Mouse (Mus musculus) CH12.LX (cell line): ENCODE data around the gene Gpbar1. TPM values are rescaled to one million over a fixed set of nuclear protein-coding genes. Genes with fewer than 3 reads are reported as not detected.

ENCODE experiments used
- DNase-seq: peaks from one replicate; pipeline ENCODE4 v3.0.0-alpha.2; 2013; ENCODE audit errors: extremely low read depth
- H3K27ac ChIP-seq: 2 replicates; pipeline ENCODE4 v1.5.1; 2012; ENCODE audit warnings: low read depth, mild to moderate bottlenecking, control low read depth, moderate library complexity; ENCODE audit not compliant: insufficient read depth
- H3K27me3 ChIP-seq: replicated peaks from 2 replicates; pipeline ENCODE3; 2012; ENCODE audit warnings: inconsistent platforms
- H3K36me3 ChIP-seq, 2 experiments: replicated peaks in 1 of 2; 2 replicates each; pipeline versions ENCODE3 to v1.6.1; 2012; ENCODE audit warnings: inconsistent platforms in 1 of 2, low read length in 1 of 2, mild to moderate bottlenecking in 1 of 2, mixed read lengths in 1 of 2, moderate library complexity in 1 of 2; ENCODE audit not compliant: control insufficient read depth in 1 of 2, insufficient read depth in 1 of 2
- H3K4me1 ChIP-seq, 2 experiments: 2 replicates each; pipeline ENCODE4 v1.6.1; 2012; ENCODE audit warnings: inconsistent platforms in 1 of 2, moderate library complexity in 1 of 2; ENCODE audit not compliant: insufficient read depth in 2 of 2, control insufficient read depth in 1 of 2
- H3K4me2 ChIP-seq: 2 replicates; pipeline ENCODE4 v1.6.1; 2012; ENCODE audit warnings: low read depth, mild to moderate bottlenecking, control low read depth; ENCODE audit not compliant: poor library complexity, insufficient read depth, severe bottlenecking
- H3K4me3 ChIP-seq, 3 experiments: fragments of 150-350 bp in 1 of 3; sonication (generic) in 1 of 3; replicated peaks in 1 of 3; 2 replicates each; pipeline versions ENCODE3 to v1.5.1; 2011 to 2012; ENCODE audit warnings: low read depth in 2 of 3, low read length in 2 of 3, mild to moderate bottlenecking in 2 of 3, moderate library complexity in 2 of 3, control low read depth in 1 of 3, improper control_type of control experiment in 1 of 3, inconsistent platforms in 1 of 3, mixed read lengths in 1 of 3; ENCODE audit not compliant: poor library complexity in 1 of 3
- H3K79me2 ChIP-seq: replicated peaks from 2 replicates; pipeline ENCODE4 v1.6.1; 2012; ENCODE audit warnings: mild to moderate bottlenecking, moderate library complexity; ENCODE audit not compliant: control insufficient read depth, poor library complexity, insufficient read depth, severe bottlenecking; ENCODE audit errors: extremely low read depth
- H3K9ac ChIP-seq: 2 replicates; pipeline ENCODE4 v1.6.1; 2012; ENCODE audit warnings: low read depth, mild to moderate bottlenecking, control low read depth, moderate library complexity; ENCODE audit not compliant: insufficient read depth
- H3K9me3 ChIP-seq: replicated peaks from 2 replicates; pipeline ENCODE3; 2012; ENCODE audit warnings: low read length, inconsistent platforms, mixed read lengths
- BHLHE40 ChIP-seq: IDR thresholded peaks from 2 replicates; pipeline ENCODE4 v1.6.1; 2011; ENCODE audit warnings: mild to moderate bottlenecking, low read depth, low read length, improper control_type of control experiment
- CHD2 ChIP-seq: IDR thresholded peaks from 2 replicates; pipeline ENCODE4 v1.6.1; 2011; ENCODE audit warnings: low read length, improper control_type of control experiment
- CTCF ChIP-seq, 2 experiments: IDR thresholded peaks in 1 of 2; conservative IDR thresholded peaks in 1 of 2; 2 replicates each; pipeline ENCODE4 v1.5.1; 2011 to 2012; ENCODE audit warnings: low read depth in 2 of 2, low read length in 2 of 2, improper control_type of control experiment in 1 of 2, inconsistent platforms in 1 of 2, mild to moderate bottlenecking in 1 of 2, moderate library complexity in 1 of 2
- E2F4 ChIP-seq: IDR thresholded peaks from 2 replicates; pipeline ENCODE4 v1.6.1; 2011; ENCODE audit warnings: low read depth, low read length, improper control_type of control experiment; ENCODE audit not compliant: insufficient replicate concordance
- ETS1 ChIP-seq: conservative IDR thresholded peaks from 2 replicates; pipeline ENCODE4 v1.6.1; 2012; ENCODE audit warnings: low read depth, mild to moderate bottlenecking, inconsistent platforms, low read length, improper control_type of control experiment, moderate library complexity
- GABPA ChIP-seq: IDR thresholded peaks from 2 replicates; pipeline ENCODE4 v1.6.1; 2012; ENCODE audit warnings: low read depth, low read length, improper control_type of control experiment, inconsistent platforms; ENCODE audit not compliant: insufficient replicate concordance
- HCFC1 ChIP-seq: IDR thresholded peaks from 2 replicates; pipeline ENCODE4 v1.6.1; 2012; ENCODE audit warnings: low read depth, mild to moderate bottlenecking, inconsistent platforms, low read length, improper control_type of control experiment
- IRF4 ChIP-seq: IDR thresholded peaks from 2 replicates; pipeline ENCODE4 v1.6.1; 2014; ENCODE audit warnings: low read depth, mild to moderate bottlenecking, inconsistent platforms, low read length, improper control_type of control experiment
- JUND ChIP-seq: conservative IDR thresholded peaks from 2 replicates; pipeline ENCODE4 v1.6.1; 2011; ENCODE audit warnings: low read depth, low read length, improper control_type of control experiment
- KAT2A ChIP-seq: IDR thresholded peaks from 2 replicates; pipeline ENCODE4 v1.6.1; 2012; ENCODE audit warnings: low read length, improper control_type of control experiment, inconsistent platforms; ENCODE audit not compliant: insufficient replicate concordance
- MAFK ChIP-seq: IDR thresholded peaks from 2 replicates; pipeline ENCODE4 v1.6.1; 2011; ENCODE audit warnings: low read length, improper control_type of control experiment; ENCODE audit not compliant: insufficient replicate concordance
- MAZ ChIP-seq: IDR thresholded peaks from 2 replicates; pipeline ENCODE4 v1.6.1; 2012; ENCODE audit warnings: low read depth, mild to moderate bottlenecking, inconsistent platforms, low read length, improper control_type of control experiment, moderate library complexity
- NELFE ChIP-seq: IDR thresholded peaks from 2 replicates; pipeline ENCODE4 v1.6.1; 2011; ENCODE audit warnings: low read depth, low read length, improper control_type of control experiment
- NRF1 ChIP-seq: IDR thresholded peaks from 2 replicates; pipeline ENCODE4 v1.6.1; 2014; ENCODE audit warnings: low read depth, mild to moderate bottlenecking, inconsistent platforms, low read length, improper control_type of control experiment, moderate library complexity
- PAX5 ChIP-seq: IDR thresholded peaks from 2 replicates; pipeline ENCODE4 v1.6.1; 2012; ENCODE audit warnings: low read length, inconsistent platforms, mixed read lengths
- POLR2A ChIP-seq: IDR thresholded peaks from 2 replicates; pipeline ENCODE4 v1.6.1; 2011; ENCODE audit warnings: low read depth, mild to moderate bottlenecking, improper control_type of control experiment, low read length
- POLR2AphosphoS2 ChIP-seq: IDR thresholded peaks from 2 replicates; pipeline ENCODE4 v1.6.1; 2011; ENCODE audit warnings: low read depth, low read length, improper control_type of control experiment
- RCOR1 ChIP-seq: conservative IDR thresholded peaks from 2 replicates; pipeline ENCODE4 v1.6.1; 2012; ENCODE audit warnings: low read depth, mild to moderate bottlenecking, inconsistent platforms, low read length, improper control_type of control experiment
- SIN3A ChIP-seq: IDR thresholded peaks from 2 replicates; pipeline ENCODE4 v1.6.1; 2012; ENCODE audit warnings: low read length, improper control_type of control experiment, inconsistent platforms
- SMC3 ChIP-seq: IDR thresholded peaks from 2 replicates; pipeline ENCODE4 v1.6.1; 2011; ENCODE audit warnings: low read depth, low read length, improper control_type of control experiment
- TBP ChIP-seq: conservative IDR thresholded peaks from 2 replicates; pipeline ENCODE4 v1.6.1; 2011; ENCODE audit warnings: low read depth, low read length, improper control_type of control experiment
- TCF12 ChIP-seq: IDR thresholded peaks from 2 replicates; pipeline ENCODE4 v1.6.1; 2014; ENCODE audit warnings: low read depth, mild to moderate bottlenecking, inconsistent platforms, low read length, improper control_type of control experiment
- UBTF ChIP-seq: IDR thresholded peaks from 2 replicates; pipeline ENCODE4 v1.6.1; 2012; ENCODE audit warnings: low read depth, mild to moderate bottlenecking, inconsistent platforms, low read length, improper control_type of control experiment, moderate library complexity
- USF1 ChIP-seq: IDR thresholded peaks from 2 replicates; pipeline ENCODE4 v1.6.1; 2014; ENCODE audit warnings: low read depth, mild to moderate bottlenecking, inconsistent platforms, low read length, improper control_type of control experiment
- USF2 ChIP-seq: conservative IDR thresholded peaks from 2 replicates; pipeline ENCODE4 v1.6.1; 2011; ENCODE audit warnings: low read depth, low read length, improper control_type of control experiment
- ZC3H11A ChIP-seq: IDR thresholded peaks from 2 replicates; pipeline ENCODE4 v1.6.1; 2012; ENCODE audit warnings: low read depth, mild to moderate bottlenecking, inconsistent platforms, low read length, improper control_type of control experiment
- ZKSCAN1 ChIP-seq: IDR thresholded peaks from 2 replicates; pipeline ENCODE4 v1.6.1; 2012; ENCODE audit warnings: low read depth, inconsistent platforms, low read length, improper control_type of control experiment, borderline replicate concordance
- ZMIZ1 ChIP-seq: IDR thresholded peaks from 2 replicates; pipeline ENCODE4 v1.6.1; 2012; ENCODE audit warnings: low read depth, mild to moderate bottlenecking, inconsistent platforms, low read length, improper control_type of control experiment
- dilution Hi-C: fragments of 300-500 bp; cut with MboI; formaldehyde crosslinking; loops from 2 replicates; pipeline ENCODE4 v1.14.3; 2020; ENCODE audit warnings: low sequenced_read_pairs; ENCODE audit not compliant: extremely low pct_unique_long_range_greater_than_20kb, extremely low pct_ligation_motif_present
- in situ Hi-C: fragments of 300-500 bp; cut with MboI; formaldehyde crosslinking; loops from 3 replicates; pipeline ENCODE4 v1.14.3; 2019; ENCODE audit warnings: low sequenced_read_pairs, low pct_ligation_motif_present, low pct_unique_long_range_greater_than_20kb, mixed read lengths
- polyA plus RNA-seq: library from polyadenylated mRNA; unstranded; fragments of >175 nt; gene quantifications from 2 replicates; pipeline ENCODE4 v1.2.1, GENCODE M21; 2012; ENCODE audit warnings: low read depth; ENCODE audit not compliant: insufficient read length
- total RNA-seq, 2 experiments: library from RNA; depleted of rRNA; stranded (reverse); fragments of 300-350 nt in 1 of 2; fragments of >200 nt in 1 of 2; gene quantifications; 2 replicates each; pipeline ENCODE4 v1.2.3; 2012 to 2014

The Gpbar1 gene
- total and polyA plus RNA-seq, 3 experiments = not detected

DNA sequence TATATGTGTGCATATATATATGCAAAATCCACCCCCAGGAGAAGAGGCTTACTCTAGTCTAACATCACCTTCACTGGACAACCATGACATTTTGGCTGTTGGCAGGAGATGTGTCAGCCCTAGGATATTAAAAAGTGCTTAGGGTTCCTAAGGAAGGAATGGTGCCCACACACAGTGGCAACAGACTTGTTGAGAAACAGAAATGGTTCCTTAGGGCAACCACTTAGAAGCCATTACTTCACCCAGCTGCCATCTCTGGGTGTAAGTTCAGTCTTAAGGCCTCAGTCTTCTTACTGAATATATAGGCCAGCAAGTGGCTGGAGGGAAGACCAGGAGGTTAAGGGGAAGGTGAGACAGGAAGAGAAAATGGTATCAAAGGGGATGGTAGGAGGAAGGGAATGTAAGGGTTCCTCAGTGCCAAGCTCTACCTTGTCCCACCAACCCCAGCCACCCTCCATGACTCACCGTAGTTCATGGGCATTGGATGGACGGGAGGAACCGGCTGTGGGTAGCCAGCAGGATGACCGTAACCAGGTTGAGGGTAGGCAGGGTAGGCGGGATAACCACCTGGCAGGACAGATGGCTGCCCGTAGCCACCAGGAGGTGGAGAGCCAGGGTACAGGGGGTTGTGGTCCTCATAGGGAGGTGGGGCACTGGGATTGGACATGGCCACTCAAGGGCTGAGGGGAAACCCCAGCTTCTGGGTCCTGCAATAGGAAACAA is 16.5 kb downstream of the Gpbar1 start:
- no peak overlapping the region for H3K9ac ChIP-seq
- peak overlapping the region in 1 of 3 experiments; percentile 25 for H3K4me3 ChIP-seq
- dilution Hi-C loops = no loop called here
- H3K9me3 ChIP-seq = no peaks in the 10 kb centered on the region
- no peak for TF ChIP-seq TBP
- TF ChIP-seq IRF4 = no peak
- TF ChIP-seq ZC3H11A = no peak
- no peak for TF ChIP-seq NELFE
- no peak for TF ChIP-seq JUND
- TF ChIP-seq SIN3A = no peak
- no peak for TF ChIP-seq TCF12
- no peak for TF ChIP-seq USF1
- TF ChIP-seq E2F4 = no peak
- TF ChIP-seq CTCF (conservative IDR thresholded peaks at IDR 0.05 in 1 of 2, IDR thresholded peaks at IDR 0.05 in 1 of 2; ENCODE audit: low read depth in 2 of 2, low read length in 2 of 2) = no peak
- TF ChIP-seq ETS1 = no peak
- TF ChIP-seq PAX5 = no peak
- no peak for TF ChIP-seq NRF1
- no peak for TF ChIP-seq RCOR1
- no peak for TF ChIP-seq SMC3
- DNase-seq = no peak
- H3K4me1 ChIP-seq = peaks cover 26 to 73% of the 10 kb centered on the region in 2 experiments
- H3K36me3 ChIP-seq = peaks cover 42 to 93% of the 10 kb centered on the region in 2 experiments
- H3K27me3 ChIP-seq = no peaks in the 10 kb centered on the region
- H3K79me2 ChIP-seq = peaks cover 27% of the 10 kb centered on the region
- H3K4me2 ChIP-seq = no peak overlapping the region
- in situ Hi-C loops = no loop called here
- H3K27ac ChIP-seq = peak overlapping the region; percentile 86

DNA sequence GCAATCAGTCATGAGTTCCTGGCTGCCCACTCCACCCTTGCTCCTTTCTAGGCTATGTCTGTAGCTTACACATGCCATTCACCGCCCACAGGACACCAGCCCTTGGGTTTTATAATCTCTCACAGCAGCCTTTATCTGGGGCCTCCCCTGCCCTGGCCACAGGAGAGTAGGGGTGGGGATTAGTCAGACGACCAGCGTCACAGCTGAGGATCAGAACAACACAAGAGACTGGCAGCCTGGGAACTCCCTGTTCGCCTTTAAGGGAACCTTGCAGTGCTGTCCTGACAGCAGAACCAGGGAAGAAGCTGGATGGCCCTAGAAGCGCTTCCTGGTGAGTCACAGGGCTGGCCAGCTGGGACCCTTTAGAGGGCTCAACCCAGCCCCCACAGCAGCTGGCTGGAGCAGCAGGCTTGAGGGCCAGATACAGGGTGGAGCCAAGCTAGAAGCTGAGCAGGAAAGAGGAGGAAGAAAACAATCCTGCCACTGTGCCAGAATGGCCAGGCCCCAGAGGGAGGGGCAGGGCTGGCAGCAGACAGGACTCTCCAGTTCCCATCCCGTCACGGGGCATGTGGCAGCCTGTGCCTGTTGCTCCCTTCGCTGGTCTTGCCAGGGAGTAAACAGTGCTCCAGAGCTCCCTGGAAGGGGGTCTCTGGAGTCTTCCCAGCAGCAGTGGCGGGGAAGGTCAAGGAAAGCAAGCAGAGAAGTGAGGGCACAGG is 17.3 kb downstream of the Gpbar1 start:
- H3K79me2 ChIP-seq = peaks cover 29% of the 10 kb centered on the region
- peaks cover 35 to 86% of the 10 kb centered on the region in 2 experiments for H3K36me3 ChIP-seq
- in situ Hi-C loops = no loop called here
- no peaks in the 10 kb centered on the region for H3K27me3 ChIP-seq
- peak; percentile 87 for DNase-seq
- H3K27ac ChIP-seq = peak overlapping the region; percentile 86
- peak overlapping the region; percentile 77 for H3K4me2 ChIP-seq
- H3K4me1 ChIP-seq = peaks cover 28 to 71% of the 10 kb centered on the region in 2 experiments
- H3K9me3 ChIP-seq = no peaks in the 10 kb centered on the region
- peak overlapping the region; percentile 26; the same call in 1 of the 2 replicates for H3K9ac ChIP-seq
- dilution Hi-C loops = no loop called here
- H3K4me3 ChIP-seq = peak overlapping the region in 1 of 3 experiments; percentile 23
- TF ChIP-seq ZKSCAN1 (no peak), USF2 (no peak), KAT2A (no peak), RCOR1 (no peak; the same call in 1 of the 2 replicates), BHLHE40 (peak; percentile 86), MAZ (peak; percentile 65), IRF4 (peak; percentile 67), ZMIZ1 (no peak), TBP (no peak), NRF1 (0 out of 2 replicates have a peak, but pooled peaks have one; percentile 9), POLR2A (no peak), GABPA (no peak), SIN3A (peak; percentile 80), CTCF (conservative IDR thresholded peaks at IDR 0.05 in 1 of 2, IDR thresholded peaks at IDR 0.05 in 1 of 2; ENCODE audit: low read depth in 2 of 2, low read length in 2 of 2) (no peak), UBTF (no peak), PAX5 (no peak), NELFE (no peak), E2F4 (no peak), HCFC1 (no peak), POLR2AphosphoS2 (no peak), ZC3H11A (no peak), CHD2 (peak; percentile 29; the same call in 1 of the 2 replicates), MAFK (no peak)
